Mouse (Mus musculus) lung, postnatal 0 days (tissue): ENCODE results near the gene 6820408C15Rik.

Experiments
- CTCF ChIP-seq: IDR thresholded peaks from 2 replicates; pipeline ENCODE4 v1.5.1; 2016; ENCODE audit warnings: antibody characterized with exemption, mild to moderate bottlenecking
- EP300 ChIP-seq: IDR thresholded peaks from 2 replicates; pipeline ENCODE4 v1.6.1; 2016; ENCODE audit warnings: antibody characterized with exemption, mild to moderate bottlenecking, control low read depth

DNA sequence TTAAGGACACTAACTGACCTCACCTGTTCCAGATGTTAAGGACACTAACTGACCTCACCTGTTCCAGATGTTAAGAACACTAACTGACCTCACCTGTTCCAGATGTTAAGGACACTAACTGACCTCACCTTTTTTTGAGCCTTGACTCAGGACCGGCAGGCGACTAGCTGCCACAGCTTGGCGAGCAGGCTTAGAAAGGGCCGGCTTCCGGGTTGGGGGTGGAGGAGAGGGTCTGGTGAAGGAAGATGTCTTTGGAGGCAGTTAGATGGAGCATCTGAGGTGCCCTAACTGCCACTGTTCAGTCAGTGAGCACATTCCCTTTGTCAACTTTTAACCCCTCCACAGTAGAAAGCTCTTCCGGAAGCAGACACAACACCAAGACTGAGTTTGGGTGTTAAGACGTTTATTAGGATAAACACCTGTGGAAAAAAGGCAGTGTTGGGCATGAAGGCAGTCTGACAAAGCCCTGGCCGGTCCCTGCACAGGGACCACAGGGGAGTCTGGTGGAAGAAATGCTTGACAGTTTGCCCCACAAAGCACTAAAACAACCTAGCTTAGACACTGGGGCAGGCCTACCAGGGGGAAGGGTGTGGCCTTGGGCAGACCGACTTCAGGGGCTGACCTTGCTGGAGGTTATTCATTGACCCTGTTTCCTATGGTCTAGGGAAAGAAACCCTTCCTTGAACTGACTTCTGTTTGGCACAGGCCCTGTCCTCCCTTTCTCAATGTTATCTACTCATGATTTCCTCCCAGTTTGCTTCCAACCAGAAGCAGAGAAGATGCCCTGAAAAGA, 22.0 kb upstream of the 6820408C15Rik start:
- TF ChIP-seq EP300 (no peak), CTCF (no peak)
